Mouse (Mus musculus) cortical plate, adult 2 months (tissue): ENCODE data around the gene Riiad1. TPM values are rescaled to one million over a fixed set of nuclear protein-coding genes. Genes with fewer than 3 reads are reported as not detected.

Source experiments
- H3K27ac ChIP-seq: fragments of 200-500 bp; 2 replicates; pipeline ENCODE4 v1.5.1; 2012; ENCODE audit warnings: low read length, control low read depth, inconsistent platforms; ENCODE audit not compliant: insufficient read depth
- H3K4me1 ChIP-seq: fragments of 200-500 bp; 2 replicates; pipeline ENCODE4 v1.6.1; 2011; ENCODE audit warnings: low read length; ENCODE audit not compliant: control insufficient read depth, insufficient read depth
- H3K4me3 ChIP-seq: fragments of 200-500 bp; 2 replicates; pipeline ENCODE4 v1.5.1; 2011; ENCODE audit warnings: mild to moderate bottlenecking, low read length, control low read depth; ENCODE audit not compliant: insufficient read depth
- CTCF ChIP-seq: fragments of 200-500 bp; IDR thresholded peaks from 2 replicates; pipeline ENCODE4 v1.5.1; 2011; ENCODE audit warnings: mild to moderate bottlenecking, control low read depth, low read length; ENCODE audit not compliant: insufficient read depth; ENCODE audit errors: extremely low read depth
- POLR2A ChIP-seq: fragments of 200-500 bp; IDR thresholded peaks from 2 replicates; pipeline ENCODE4 v1.6.1; 2011; ENCODE audit warnings: mild to moderate bottlenecking, low read length, control low read depth; ENCODE audit not compliant: insufficient read depth; ENCODE audit errors: extremely low read depth
- polyA plus RNA-seq: library from polyadenylated mRNA; depleted of rRNA; stranded (reverse); fragments of >200 nt; gene quantifications from 2 replicates; pipeline ENCODE4 v1.2.3, GENCODE M21; 2012; rRNA removed

Riiad1 gene
- polyA plus RNA-seq, result 3.2 and 4.1 TPM in 2 replicates

DNA sequence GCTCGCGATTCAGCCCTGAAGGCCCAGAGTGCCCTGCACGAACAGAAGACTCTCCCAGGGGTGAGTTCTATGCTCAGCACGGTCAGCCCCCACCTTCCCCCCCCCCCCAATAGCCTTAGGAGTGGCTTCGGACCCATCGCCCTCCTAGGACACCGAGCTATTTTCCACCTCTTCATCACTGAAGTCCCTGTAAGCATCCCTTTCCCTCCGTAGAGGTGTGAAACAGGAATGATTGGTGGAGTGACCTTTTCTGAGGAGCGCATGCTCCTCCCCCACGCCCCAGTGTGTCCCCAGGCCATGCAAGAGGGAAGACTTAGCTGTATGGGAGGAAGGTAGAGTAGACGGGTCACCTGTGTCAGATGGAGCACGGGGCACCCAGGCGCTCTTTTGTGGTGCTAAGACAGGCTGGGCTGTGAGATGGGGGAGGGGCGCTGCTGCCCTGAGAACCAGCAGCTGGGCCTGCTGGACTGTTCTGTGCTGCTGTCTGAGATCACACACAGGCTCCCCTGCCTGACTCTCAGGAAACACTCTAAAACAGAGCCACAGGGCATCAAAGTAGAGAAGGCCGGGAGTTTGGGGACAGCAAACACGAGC lies at the start of gene Riiad1:
TSS of gene Riiad1 (minus strand) at position 51 of the 594 bp plus-strand sequence.
- H3K27ac ChIP-seq, result peak within 1 kb of the TSS; percentile 66
- TF ChIP-seq POLR2A (no peak), CTCF (no peak)
- H3K4me1 ChIP-seq, result peaks cover 18% of the 10 kb centered on the region
- H3K4me3 ChIP-seq, result peak within 1 kb of the TSS; percentile 97

- H3K27ac ChIP-seq, result no peak overlapping the region
- no peak overlapping the region for H3K4me3 ChIP-seq
- H3K4me1 ChIP-seq, result no peaks in the 10 kb centered on the region
- TF ChIP-seq POLR2A (no peak), CTCF (no peak)
Measured at GRCm38 (mm10) chr3:94526731-94527130, 46.6 kb upstream of the Riiad1 start.

- TF ChIP-seq CTCF (0 out of 2 replicates have a peak, but pooled peaks have one; percentile 8), POLR2A (no peak)
- Histone ChIP-seq H3K27ac (no peak overlapping the region), H3K4me3 (no peak overlapping the region), H3K4me1 (no peaks in the 10 kb centered on the region; the same call in 1 of the 2 replicates)
Measured at GRCm38 (mm10) chr3:94506664-94507063, 26.5 kb upstream of the Riiad1 start.

DNA sequence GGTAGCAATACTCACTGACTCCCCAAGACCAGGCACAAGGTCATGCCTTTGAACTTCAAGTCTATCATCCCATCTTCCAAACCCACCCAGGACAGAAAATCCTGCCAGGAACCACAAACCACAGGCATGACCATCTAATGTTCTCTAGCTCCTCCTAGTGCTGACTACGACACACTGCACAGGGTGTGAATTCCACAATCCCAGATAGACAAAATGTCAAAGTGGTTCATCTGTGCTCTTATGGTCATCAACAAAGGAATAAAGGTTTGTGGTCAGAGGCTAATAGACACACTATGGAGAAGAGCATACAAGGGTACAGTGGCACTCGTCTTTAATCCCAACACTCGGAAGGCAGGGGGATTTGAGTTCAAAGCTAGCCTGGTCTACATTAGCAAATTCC lies 22.1 kb upstream of the Riiad1 start:
- Histone ChIP-seq H3K27ac (no peak overlapping the region), H3K4me1 (no peaks in the 10 kb centered on the region), H3K4me3 (no peak overlapping the region)
- TF ChIP-seq CTCF (peak; percentile 85), POLR2A (no peak)

GRCm38 (mm10) chr3:94497162-94497561 lies 17.0 kb upstream of the Riiad1 start:
- Histone ChIP-seq H3K27ac (no peak overlapping the region), H3K4me1 (no peaks in the 10 kb centered on the region; the same call in 1 of the 2 replicates), H3K4me3 (no peak overlapping the region)
- no peak for TF ChIP-seq POLR2A
- no peak for TF ChIP-seq CTCF

- Histone ChIP-seq H3K4me1 (peaks cover 16% of the 10 kb centered on the region), H3K4me3 (no peak overlapping the region), H3K27ac (peak overlapping the region; percentile 31; the same call in 1 of the 2 replicates)
- TF ChIP-seq POLR2A (no peak), CTCF (no peak)
Measured at GRCm38 (mm10) chr3:94487581-94487980, 7.4 kb upstream of the Riiad1 start.

DNA sequence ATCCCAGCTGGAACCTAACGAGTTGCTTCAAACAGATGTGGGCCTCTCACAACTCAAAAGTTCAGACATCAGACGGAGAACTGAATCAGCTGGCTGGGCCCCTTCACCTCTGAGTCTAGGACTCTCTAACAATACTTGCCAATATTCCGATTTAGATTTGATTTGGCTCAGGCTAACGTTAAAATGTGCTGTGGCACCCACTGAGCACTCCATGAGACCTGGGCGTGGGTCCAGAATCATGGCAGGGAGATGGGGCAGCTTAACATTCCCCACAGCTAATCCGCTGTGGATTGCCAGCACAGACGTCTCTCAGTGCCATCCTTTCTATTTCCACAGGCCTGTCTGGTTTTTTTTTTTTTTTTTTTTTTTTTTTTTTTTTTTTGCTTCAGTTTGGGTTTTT lies 5.8 kb upstream of the Riiad1 start:
- peak overlapping the region; percentile 61 for H3K27ac ChIP-seq
- no peak overlapping the region for H3K4me3 ChIP-seq
- TF ChIP-seq POLR2A, result 0 out of 2 replicates have a peak, but pooled peaks have one; percentile 12
- no peak for TF ChIP-seq CTCF
- H3K4me1 ChIP-seq, result peaks cover 21% of the 10 kb centered on the region

DNA sequence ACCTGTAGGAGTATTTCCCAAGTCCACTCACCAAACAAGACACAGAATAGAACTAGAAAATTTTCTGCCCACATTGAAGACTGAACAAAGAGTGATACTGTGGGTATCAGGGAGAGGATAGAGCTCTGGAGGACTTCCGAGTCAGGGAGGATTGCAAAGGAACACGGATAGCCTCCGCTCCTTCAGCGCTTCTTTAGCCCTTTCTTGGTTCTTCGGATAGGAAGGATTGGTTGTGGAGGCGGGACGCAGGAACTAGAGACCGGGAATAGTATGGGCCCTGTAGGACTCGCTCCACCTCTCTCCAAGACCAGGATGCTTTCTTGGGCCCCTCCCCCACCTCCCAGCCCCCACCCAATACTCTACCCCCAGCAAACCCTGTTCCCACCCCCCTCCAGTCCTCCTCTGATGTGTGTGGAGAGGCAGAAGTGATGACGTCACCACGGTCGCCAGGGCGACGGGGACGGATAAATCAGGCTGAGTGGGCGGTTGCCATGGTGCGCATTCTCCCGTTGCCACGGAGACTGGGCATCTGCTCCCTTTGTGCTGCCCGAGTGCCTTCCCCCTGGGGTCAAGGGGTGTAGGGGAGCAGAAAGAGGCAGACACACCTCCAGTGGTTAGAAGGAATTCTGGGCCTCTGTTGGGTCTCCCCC lies 3.8 kb upstream of the Riiad1 start:
- TF ChIP-seq POLR2A (peak; percentile 31; the same call in 1 of the 2 replicates), CTCF (no peak)
- Histone ChIP-seq H3K27ac (peak overlapping the region; percentile 83), H3K4me1 (peaks cover 23% of the 10 kb centered on the region), H3K4me3 (0 out of 2 replicates have a peak overlapping the region, but pooled peaks have one; percentile 1)

DNA sequence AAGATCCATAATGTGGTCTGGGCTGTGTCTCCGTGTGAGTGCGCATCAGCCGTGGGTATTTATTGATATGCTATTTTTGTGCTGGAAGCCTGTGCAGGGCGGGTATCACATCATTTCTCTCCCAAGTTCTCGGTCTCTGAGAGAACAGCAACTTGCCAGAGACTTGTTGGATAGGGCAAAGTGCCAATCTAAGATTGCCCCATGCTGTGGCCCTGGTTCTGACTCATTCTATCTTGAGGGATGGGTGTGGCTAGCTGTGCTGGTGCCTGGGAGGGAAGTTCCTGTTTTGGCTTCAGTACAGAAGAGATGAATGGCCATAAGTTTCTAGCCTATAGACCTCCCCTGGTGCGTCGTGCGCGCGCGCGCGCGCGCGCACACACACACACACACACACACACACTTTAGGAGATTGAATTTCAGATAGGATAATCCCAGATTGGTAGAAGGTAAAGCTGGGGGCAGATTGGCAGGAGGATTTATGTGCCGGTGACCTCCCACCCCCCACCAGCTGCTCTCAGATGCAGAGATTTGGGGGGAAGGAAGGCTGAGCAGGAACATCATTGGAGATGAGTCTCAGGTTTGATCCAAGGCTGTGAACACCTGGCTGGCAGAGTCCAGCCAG lies 2.7 kb upstream of the Riiad1 start:
- Histone ChIP-seq H3K4me1 (peaks cover 23% of the 10 kb centered on the region), H3K27ac (peak overlapping the region; percentile 76), H3K4me3 (no peak overlapping the region; the same call in 1 of the 2 replicates)
- TF ChIP-seq CTCF (no peak), POLR2A (no peak)
